Mouse (Mus musculus) forebrain, embryonic 14.5 days (tissue): ENCODE data around the gene Dab2ip. TPM values are rescaled to one million over a fixed set of nuclear protein-coding genes. Genes with fewer than 3 reads are reported as not detected.
A peak's percentile ranks its signal among the peaks of the same experiment; 100 is the strongest.

Experiments
- ATAC-seq: fragments of 200-750 bp; cut with Nextera tagmentation; 2 replicates; pipeline ENCODE4 v1.8.0; 2017; ENCODE audit warnings: mild to moderate bottlenecking, moderate library complexity
- DNase-seq: peaks from one replicate; pipeline ENCODE4 v3.0.0-alpha.2; 2015; ENCODE audit warnings: low spot score
- H3K27ac ChIP-seq: fragments of 300-500 bp; sonication (generic); 2 replicates; pipeline ENCODE4 v1.5.1; 2014; ENCODE audit warnings: low read depth, mild to moderate bottlenecking, control low read depth, low read length, moderate library complexity
- H3K27me3 ChIP-seq: fragments of 300-500 bp; sonication (generic); replicated peaks from 2 replicates; pipeline ENCODE4 v1.6.1; 2014; ENCODE audit warnings: low read length, control low read depth, mixed read lengths; ENCODE audit not compliant: control insufficient read depth, insufficient read depth
- H3K36me3 ChIP-seq: fragments of 300-500 bp; sonication (generic); 2 replicates; pipeline ENCODE4 v1.6.1; 2014; ENCODE audit warnings: low read length, control low read depth; ENCODE audit not compliant: control insufficient read depth, insufficient read depth
- H3K4me1 ChIP-seq: fragments of 300-500 bp; sonication (generic); 2 replicates; pipeline ENCODE4 v1.6.1; 2014; ENCODE audit warnings: antibody characterized with exemption, low read length, control low read depth; ENCODE audit not compliant: control insufficient read depth, insufficient read depth
- H3K4me2 ChIP-seq: fragments of 300-500 bp; sonication (generic); 2 replicates; pipeline ENCODE4 v1.6.1; 2014; ENCODE audit warnings: mild to moderate bottlenecking, control low read depth, low read length
- H3K4me3 ChIP-seq: fragments of 300-500 bp; sonication (generic); 2 replicates; pipeline ENCODE4 v1.5.1; 2014; ENCODE audit warnings: low read depth, low read length, control low read depth
- H3K9ac ChIP-seq: fragments of 300-500 bp; sonication (generic); 2 replicates; pipeline ENCODE4 v1.6.1; 2014; ENCODE audit warnings: mild to moderate bottlenecking, low read length, control low read depth, moderate library complexity
- H3K9me3 ChIP-seq: fragments of 300-500 bp; sonication (generic); replicated peaks from 2 replicates; pipeline ENCODE4 v1.6.1; 2016; ENCODE audit warnings: low read length, control low read depth, mixed read lengths; ENCODE audit not compliant: control insufficient read depth
- WGBS: fragments of 180-500 bp; shearing (Covaris S2); extraction: QIAGEN DNeasy Blood & Tissue Kit; methylation state at CpG from one replicate; pipeline ENCODE4 v1.1.7; 2014; 5-methylcytosine and 5-hydroxymethylcytosine counted together
- polyA plus RNA-seq: library from polyadenylated mRNA; unstranded; fragments of >200 nt; fragmentation: Nextera tagmentation; extraction: Ambion mirVana; gene quantifications from 2 replicates; pipeline ENCODE4 v1.2.1, GENCODE M21; 2014

The Dab2ip gene
- polyA plus RNA-seq, 1 experiment from 2014 or later = 29.7 TPM

- H3K4me3 ChIP-seq = no peak overlapping the region
- H3K27me3 ChIP-seq = peaks cover 7% of the 10 kb centered on the region
- no peak overlapping the region for H3K27ac ChIP-seq
- DNase-seq = no peak
- H3K9me3 ChIP-seq = no peaks in the 10 kb centered on the region
- no peaks in the 10 kb centered on the region for H3K36me3 ChIP-seq
- peak; percentile 45; the same call in 1 of the 2 replicates for ATAC-seq
- H3K4me2 ChIP-seq = no peak overlapping the region
- peaks cover 6% of the 10 kb centered on the region; the same call in 1 of the 2 replicates for H3K4me1 ChIP-seq
- WGBS = 27% methylated on average over 9 of the region's 9 CpGs
- no peak overlapping the region for H3K9ac ChIP-seq
These were observed 30.3 kb downstream of the Dab2ip start for GRCm38 (mm10) chr2:35588368-35588767.

- Histone ChIP-seq H3K36me3 (no peaks in the 10 kb centered on the region), H3K27ac (no peak overlapping the region), H3K4me2 (no peak overlapping the region), H3K4me3 (no peak overlapping the region), H3K9ac (no peak overlapping the region), H3K4me1 (peaks cover 6% of the 10 kb centered on the region; the same call in 1 of the 2 replicates), H3K27me3 (no peaks in the 10 kb centered on the region; the same call in 1 of the 2 replicates), H3K9me3 (no peaks in the 10 kb centered on the region)
- ATAC-seq (no peak), DNase-seq (no peak)
- 74% methylated on average over 10 of the region's 10 CpGs for WGBS
These were observed 31.3 kb downstream of the Dab2ip start for GRCm38 (mm10) chr2:35589385-35589784.

GRCm38 (mm10) chr2:35589800-35590199 lies 31.7 kb downstream of the Dab2ip start:
- DNase-seq (no peak), ATAC-seq (no peak)
- H3K4me2 ChIP-seq = no peak overlapping the region
- H3K9ac ChIP-seq = no peak overlapping the region
- H3K4me1 ChIP-seq = peaks cover 6% of the 10 kb centered on the region; the same call in 1 of the 2 replicates
- H3K27me3 ChIP-seq = no peaks in the 10 kb centered on the region; the same call in 1 of the 2 replicates
- H3K27ac ChIP-seq = no peak overlapping the region
- WGBS = 69% methylated on average over 4 of the region's 4 CpGs
- H3K9me3 ChIP-seq = no peaks in the 10 kb centered on the region
- no peak overlapping the region for H3K4me3 ChIP-seq
- no peaks in the 10 kb centered on the region for H3K36me3 ChIP-seq

DNA sequence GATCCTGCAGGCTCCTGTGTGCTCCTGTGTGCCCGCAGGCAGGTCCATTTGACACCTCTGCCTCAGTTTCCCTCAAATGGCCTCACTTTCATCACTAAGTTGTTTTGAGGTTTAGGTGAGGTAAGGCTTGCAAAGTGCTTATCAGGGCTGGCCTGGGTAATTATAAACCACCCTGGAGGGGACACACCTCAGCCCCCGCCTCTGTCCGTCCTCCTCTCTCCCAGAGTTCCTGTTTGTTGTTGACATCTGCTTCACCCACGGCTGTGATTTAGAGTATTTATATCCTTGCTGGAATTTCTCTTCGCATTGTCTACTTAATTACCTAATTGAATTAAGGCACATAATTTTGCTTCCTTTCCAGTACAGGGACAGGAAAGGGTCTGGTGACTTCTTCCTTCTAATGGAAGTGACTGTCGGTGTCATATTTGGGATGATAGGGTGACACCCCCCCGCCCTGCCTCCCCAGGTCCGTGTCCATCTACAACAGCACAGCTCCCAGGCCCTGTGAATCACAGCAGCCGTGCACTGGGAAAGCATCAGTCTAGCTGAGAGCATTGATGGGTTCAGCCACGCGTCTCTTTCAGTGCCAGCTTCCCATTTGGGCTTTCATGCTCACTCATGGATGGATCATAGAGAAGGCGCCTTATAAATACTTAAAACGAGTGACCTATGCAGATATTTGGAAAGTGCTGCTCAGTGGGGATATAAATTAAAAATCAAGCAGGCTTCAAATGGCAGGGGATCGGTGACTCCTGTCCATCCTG lies 34.1 kb downstream of the Dab2ip start:
- Histone ChIP-seq H3K27me3 (no peaks in the 10 kb centered on the region; the same call in 1 of the 2 replicates), H3K4me3 (no peak overlapping the region), H3K4me2 (no peak overlapping the region), H3K4me1 (peaks cover 6% of the 10 kb centered on the region; the same call in 1 of the 2 replicates), H3K9me3 (no peaks in the 10 kb centered on the region), H3K36me3 (no peaks in the 10 kb centered on the region), H3K9ac (no peak overlapping the region), H3K27ac (no peak overlapping the region)
- ATAC-seq (no peak), DNase-seq (no peak)
- 70% methylated on average over 14 of the region's 14 CpGs for WGBS

- ATAC-seq (0 out of 2 replicates have a peak, but pooled peaks have one; percentile 41), DNase-seq (peak; percentile 48)
- no peaks in the 10 kb centered on the region for H3K36me3 ChIP-seq
- no peaks in the 10 kb centered on the region; the same call in 1 of the 2 replicates for H3K27me3 ChIP-seq
- H3K4me3 ChIP-seq = no peak overlapping the region
- H3K9me3 ChIP-seq = no peaks in the 10 kb centered on the region
- H3K27ac ChIP-seq = no peak overlapping the region
- H3K4me2 ChIP-seq = no peak overlapping the region
- no peak overlapping the region for H3K9ac ChIP-seq
- H3K4me1 ChIP-seq = peaks cover 6% of the 10 kb centered on the region; the same call in 1 of the 2 replicates
- 47% methylated on average over 9 of the region's 9 CpGs for WGBS
These were observed 34.8 kb downstream of the Dab2ip start for GRCm38 (mm10) chr2:35592725-35593392.

DNA sequence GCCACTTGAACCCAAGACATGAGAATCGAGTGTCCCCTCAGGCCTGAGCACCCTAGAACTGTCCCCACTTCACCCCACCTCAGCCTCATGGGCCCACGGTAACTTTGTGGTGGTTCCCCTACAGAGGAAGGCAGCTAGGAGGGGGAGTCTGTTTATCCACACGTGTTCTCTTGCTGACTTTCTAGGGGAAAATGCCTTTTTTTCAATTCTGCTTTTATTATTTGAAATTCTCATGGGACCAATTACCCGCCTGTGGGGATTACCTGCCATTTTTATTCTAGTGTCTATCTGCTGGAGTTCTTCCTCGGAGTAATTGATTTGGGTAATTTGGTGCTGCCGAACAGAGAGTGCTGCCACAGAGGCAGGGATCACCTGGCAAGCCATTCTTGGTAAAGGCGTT lies 35.8 kb downstream of the Dab2ip start:
- DNase-seq (no peak), ATAC-seq (no peak)
- H3K4me1 ChIP-seq = no peaks in the 10 kb centered on the region
- H3K4me2 ChIP-seq = no peak overlapping the region
- H3K9me3 ChIP-seq = no peaks in the 10 kb centered on the region
- no peak overlapping the region for H3K27ac ChIP-seq
- 61% methylated on average over 7 of the region's 7 CpGs for WGBS
- no peak overlapping the region for H3K4me3 ChIP-seq
- no peaks in the 10 kb centered on the region for H3K27me3 ChIP-seq
- no peaks in the 10 kb centered on the region for H3K36me3 ChIP-seq
- no peak overlapping the region for H3K9ac ChIP-seq

DNA sequence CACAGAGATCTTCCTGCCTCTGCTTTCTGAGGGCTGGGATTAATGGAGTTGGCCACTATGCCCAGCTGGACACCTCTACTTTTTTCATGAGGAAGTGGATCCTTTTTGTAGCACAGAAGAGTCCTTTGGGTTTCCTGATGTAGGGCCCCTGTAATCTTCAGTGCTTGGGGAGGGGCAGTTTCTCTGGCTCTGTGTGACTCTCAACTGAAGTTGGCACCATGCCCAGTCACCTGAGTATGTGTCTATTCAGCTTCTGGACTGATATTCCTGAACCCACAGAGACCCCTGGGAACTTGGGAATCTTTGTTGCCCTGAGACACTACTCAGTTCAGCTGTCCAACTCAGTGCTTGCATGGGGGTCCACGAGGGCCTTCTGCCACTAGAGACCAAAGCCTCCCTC lies 37.0 kb downstream of the Dab2ip start:
- H3K4me2 ChIP-seq = no peak overlapping the region
- H3K4me1 ChIP-seq = no peaks in the 10 kb centered on the region
- H3K27me3 ChIP-seq = no peaks in the 10 kb centered on the region
- no peaks in the 10 kb centered on the region for H3K9me3 ChIP-seq
- WGBS = 48% methylated on average over 1 of the region's 1 CpGs
- H3K36me3 ChIP-seq = no peaks in the 10 kb centered on the region
- H3K27ac ChIP-seq = no peak overlapping the region
- DNase-seq (no peak), ATAC-seq (no peak)
- H3K4me3 ChIP-seq = no peak overlapping the region
- H3K9ac ChIP-seq = no peak overlapping the region

DNA sequence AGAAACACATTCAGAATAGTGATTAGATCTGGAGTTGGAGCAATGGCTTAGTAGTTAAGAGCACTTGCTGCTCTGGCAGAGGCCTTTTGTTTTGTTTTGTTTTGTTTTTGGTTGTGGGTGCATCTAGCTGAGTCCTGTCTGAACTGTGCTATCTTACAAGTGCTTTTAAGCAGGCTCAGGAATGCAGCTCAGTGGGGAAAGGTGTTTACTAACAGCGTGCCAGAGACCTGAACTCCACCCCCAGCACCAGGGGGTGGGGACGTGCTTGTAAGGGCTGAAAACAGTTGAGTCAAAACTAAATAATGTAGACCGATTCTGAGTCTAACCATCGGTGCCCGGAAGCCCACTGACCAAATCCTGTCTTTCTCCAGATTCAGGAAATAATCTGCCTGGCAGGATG lies 37.7 kb downstream of the Dab2ip start:
- H3K4me3 ChIP-seq = no peak overlapping the region
- ATAC-seq (no peak), DNase-seq (no peak)
- no peaks in the 10 kb centered on the region for H3K36me3 ChIP-seq
- no peak overlapping the region for H3K9ac ChIP-seq
- no peaks in the 10 kb centered on the region for H3K9me3 ChIP-seq
- no peak overlapping the region for H3K27ac ChIP-seq
- H3K4me2 ChIP-seq = no peak overlapping the region
- WGBS = 44% methylated on average over 5 of the region's 5 CpGs
- no peaks in the 10 kb centered on the region for H3K4me1 ChIP-seq
- no peaks in the 10 kb centered on the region for H3K27me3 ChIP-seq

DNA sequence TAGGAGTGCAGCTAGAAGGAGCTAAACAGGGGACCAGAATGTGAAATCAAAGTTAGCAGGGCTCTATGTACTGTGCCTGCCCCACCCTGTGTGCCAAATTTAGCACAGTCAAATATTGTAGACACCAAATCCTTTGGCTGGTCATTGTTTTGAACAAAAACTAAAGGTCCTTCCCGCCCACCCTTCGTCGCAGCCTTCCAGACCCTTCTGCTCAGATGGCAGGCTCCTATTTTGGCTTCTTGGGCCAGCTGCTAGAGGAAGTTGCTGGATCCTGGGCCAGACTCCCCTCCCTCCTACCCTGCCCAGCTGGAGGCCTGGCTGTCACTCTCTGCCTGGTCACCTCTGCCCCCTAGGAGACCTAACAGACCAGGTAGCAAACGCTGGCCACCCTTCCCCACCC lies 38.7 kb downstream of the Dab2ip start:
- no peak overlapping the region for H3K27ac ChIP-seq
- H3K4me3 ChIP-seq = no peak overlapping the region
- ATAC-seq = no peak
- DNase-seq = no peak
- no peak overlapping the region for H3K4me2 ChIP-seq
- no peaks in the 10 kb centered on the region for H3K4me1 ChIP-seq
- no peak overlapping the region for H3K9ac ChIP-seq
- H3K36me3 ChIP-seq = no peaks in the 10 kb centered on the region
- H3K9me3 ChIP-seq = no peaks in the 10 kb centered on the region
- no peaks in the 10 kb centered on the region for H3K27me3 ChIP-seq
- WGBS = 81% methylated on average over 4 of the region's 4 CpGs
